Mouse (Mus musculus): ENCODE results near the gene Tmem167. TPM values are rescaled to one million over a fixed set of nuclear protein-coding genes. Genes with fewer than 3 reads are reported as not detected.

The Tmem167 gene
- polyA plus RNA-seq, 1 experiment from 2014 or later: 42.7 TPM

DNA sequence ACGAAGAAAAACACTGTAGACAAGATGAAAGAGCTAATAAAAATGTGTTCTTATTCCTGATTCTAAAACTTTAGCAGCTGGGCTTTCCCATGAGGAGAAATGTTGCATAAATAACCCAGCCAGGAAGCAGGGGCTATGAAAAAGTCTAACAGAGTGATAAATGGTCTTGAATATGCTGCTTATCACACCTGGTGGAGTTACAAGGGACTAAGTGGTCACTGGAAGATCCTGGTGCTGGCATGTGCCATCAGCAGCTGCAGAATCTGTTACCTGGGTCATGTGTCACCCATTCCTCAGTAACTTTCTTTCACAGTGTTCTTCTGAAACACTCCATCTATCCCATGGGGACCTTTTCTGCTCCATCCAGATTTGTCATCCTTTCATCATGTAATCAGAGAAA, 22.8 kb downstream of the Tmem167 start:
- WGBS: 81% methylated on average over 1 of the region's 1 CpGs
- no peak overlapping the region for H3K27ac ChIP-seq (ENCODE audit: low read depth, low read length)
- no peak overlapping the region for H3K9ac ChIP-seq (ENCODE audit: low read depth, low read length)
- no peak overlapping the region for H3K4me3 ChIP-seq (ENCODE audit: low read length)
- no peaks in the 10 kb centered on the region for H3K36me3 ChIP-seq (ENCODE audit: control insufficient read depth, insufficient read depth, low read length)
- no peaks in the 10 kb centered on the region for H3K4me1 ChIP-seq (ENCODE audit: control insufficient read depth, insufficient read depth, low read depth, low read length)
- no peaks in the 10 kb centered on the region for H3K27me3 ChIP-seq (replicated peaks; ENCODE audit: control insufficient read depth, insufficient read depth, low read length)
- H3K4me2 ChIP-seq (ENCODE audit: low read length): no peak overlapping the region
- no peak for ATAC-seq
- no peaks in the 10 kb centered on the region for H3K9me3 ChIP-seq (ENCODE audit: control insufficient read depth, low read length)

DNA sequence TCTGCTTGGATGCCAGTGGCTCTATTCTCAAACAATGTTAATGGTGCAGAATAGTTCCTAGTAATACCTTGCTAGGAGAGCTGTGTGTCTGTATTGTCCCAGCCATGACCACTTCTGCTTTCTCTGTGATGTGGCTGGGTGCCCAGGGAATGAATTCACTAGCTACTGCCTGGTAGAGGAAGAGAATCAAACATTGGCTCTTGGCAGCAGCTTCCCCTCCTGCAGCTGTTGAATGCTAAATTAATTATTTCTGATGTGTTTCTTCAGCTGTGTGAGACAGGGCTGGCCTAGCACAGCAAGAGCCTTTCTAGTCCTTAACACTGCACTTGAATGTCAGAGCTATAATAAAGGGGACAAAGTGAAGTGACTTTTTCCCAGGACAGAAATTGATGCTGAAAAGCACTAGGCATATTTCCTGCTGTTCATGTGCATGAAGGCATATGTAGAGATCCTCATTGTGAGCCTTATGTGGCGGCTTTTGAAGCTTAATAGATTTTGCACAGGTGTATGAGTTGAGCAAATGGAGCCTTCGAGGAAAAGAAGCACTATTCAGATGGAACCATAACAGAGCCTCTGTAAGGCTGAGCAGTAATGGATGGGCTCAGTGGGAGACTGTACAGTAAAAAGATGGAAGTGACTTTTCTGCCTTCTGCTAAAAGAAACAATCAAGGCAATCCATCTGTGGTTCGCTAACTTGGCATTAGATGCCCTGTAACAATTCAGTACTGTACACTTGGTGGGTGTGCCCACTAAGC, 47.4 kb downstream of the Tmem167 start:
- no peak overlapping the region for H3K4me2 ChIP-seq (ENCODE audit: low read length)
- H3K4me1 ChIP-seq (ENCODE audit: control insufficient read depth, insufficient read depth, low read depth, low read length): peaks cover 13% of the 10 kb centered on the region; the same call in 1 of the 2 replicates
- peak; percentile 98 for ATAC-seq
- no peak overlapping the region for H3K9ac ChIP-seq (ENCODE audit: low read depth, low read length)
- H3K36me3 ChIP-seq (ENCODE audit: control insufficient read depth, insufficient read depth, low read length): no peaks in the 10 kb centered on the region
- H3K27me3 ChIP-seq (replicated peaks; ENCODE audit: control insufficient read depth, insufficient read depth, low read length): no peaks in the 10 kb centered on the region
- H3K9me3 ChIP-seq (ENCODE audit: control insufficient read depth, low read length): no peaks in the 10 kb centered on the region
- WGBS: 43% methylated on average over 3 of the region's 3 CpGs
- peak overlapping the region; percentile 70 for H3K27ac ChIP-seq (ENCODE audit: low read depth, low read length)
- no peak overlapping the region for H3K4me3 ChIP-seq (ENCODE audit: low read length)

DNA sequence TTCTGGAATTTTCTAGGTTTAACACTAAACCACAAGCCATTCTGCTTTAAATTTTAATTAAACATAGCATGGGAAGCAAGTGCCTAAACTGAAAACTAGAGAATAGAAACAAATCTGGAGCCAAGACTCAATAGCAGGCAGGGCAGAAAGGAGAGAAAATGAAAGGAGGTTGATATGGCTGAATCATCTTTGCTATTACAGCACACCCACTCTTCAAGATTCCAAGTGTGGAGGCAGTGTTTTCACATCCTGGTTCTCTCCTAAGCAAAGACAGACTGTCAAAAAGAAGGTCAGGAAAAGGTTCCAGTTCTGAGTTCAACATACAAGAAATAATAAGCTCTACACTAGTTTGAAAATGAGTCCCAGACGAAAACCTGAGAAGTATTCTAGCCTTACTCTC, 52.8 kb downstream of the Tmem167 start:
- no peak for ATAC-seq
- Histone ChIP-seq H3K9me3 (ENCODE audit: control insufficient read depth, low read length) (no peaks in the 10 kb centered on the region), H3K4me1 (ENCODE audit: control insufficient read depth, insufficient read depth, low read depth, low read length) (peaks cover under 1% of the 10 kb centered on the region; the same call in 1 of the 2 replicates), H3K4me3 (ENCODE audit: low read length) (no peak overlapping the region), H3K36me3 (ENCODE audit: control insufficient read depth, insufficient read depth, low read length) (no peaks in the 10 kb centered on the region), H3K4me2 (ENCODE audit: low read length) (no peak overlapping the region), H3K27me3 (replicated peaks; ENCODE audit: control insufficient read depth, insufficient read depth, low read length) (no peaks in the 10 kb centered on the region), H3K27ac (ENCODE audit: low read depth, low read length) (no peak overlapping the region), H3K9ac (ENCODE audit: low read depth, low read length) (no peak overlapping the region)
- 82% methylated on average over 1 of the region's 1 CpGs for WGBS

DNA sequence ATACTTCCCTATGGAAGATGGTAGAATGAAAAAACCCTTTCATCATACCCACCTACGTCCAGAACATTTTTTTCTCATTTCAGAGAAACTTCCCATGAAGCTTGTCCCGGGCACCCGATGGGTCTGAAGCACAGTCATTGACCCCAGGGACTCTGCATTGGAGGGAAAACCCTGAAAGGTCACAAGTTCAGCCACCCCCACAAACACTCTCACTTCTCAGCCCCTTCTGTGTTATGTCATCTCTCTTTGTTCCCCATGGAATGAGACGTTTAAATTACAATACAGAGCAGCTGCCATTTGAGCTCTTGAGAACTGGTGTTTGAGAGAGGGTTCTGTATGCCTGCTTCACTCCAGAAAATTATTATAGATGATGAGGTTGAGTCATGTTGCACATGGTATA, 54.3 kb downstream of the Tmem167 start:
- ATAC-seq: no peak
- Histone ChIP-seq H3K9me3 (ENCODE audit: control insufficient read depth, low read length) (no peaks in the 10 kb centered on the region), H3K4me1 (ENCODE audit: control insufficient read depth, insufficient read depth, low read depth, low read length) (no peaks in the 10 kb centered on the region), H3K36me3 (ENCODE audit: control insufficient read depth, insufficient read depth, low read length) (no peaks in the 10 kb centered on the region), H3K27me3 (replicated peaks; ENCODE audit: control insufficient read depth, insufficient read depth, low read length) (no peaks in the 10 kb centered on the region), H3K27ac (ENCODE audit: low read depth, low read length) (no peak overlapping the region), H3K9ac (ENCODE audit: low read depth, low read length) (no peak overlapping the region), H3K4me2 (ENCODE audit: low read length) (no peak overlapping the region), H3K4me3 (ENCODE audit: low read length) (no peak overlapping the region)
- WGBS: 6% methylated on average over 4 of the region's 4 CpGs

GRCm38 (mm10) chr13:90151881-90152280, 63.0 kb downstream of the Tmem167 start:
- no peak overlapping the region for H3K27ac ChIP-seq (ENCODE audit: low read depth, low read length)
- H3K4me3 ChIP-seq (ENCODE audit: low read length): no peak overlapping the region
- H3K4me1 ChIP-seq (ENCODE audit: control insufficient read depth, insufficient read depth, low read depth, low read length): no peaks in the 10 kb centered on the region
- no peaks in the 10 kb centered on the region for H3K27me3 ChIP-seq (replicated peaks; ENCODE audit: control insufficient read depth, insufficient read depth, low read length)
- no peaks in the 10 kb centered on the region for H3K36me3 ChIP-seq (ENCODE audit: control insufficient read depth, insufficient read depth, low read length)
- no peak overlapping the region for H3K4me2 ChIP-seq (ENCODE audit: low read length)
- no peak overlapping the region for H3K9ac ChIP-seq (ENCODE audit: low read depth, low read length)
- no peak for ATAC-seq
- H3K9me3 ChIP-seq (ENCODE audit: control insufficient read depth, low read length): no peaks in the 10 kb centered on the region

- peak; percentile 63; the same call in 1 of the 2 replicates for ATAC-seq
- 0 out of 2 replicates have a peak overlapping the region, but pooled peaks have one; percentile 19 for H3K4me2 ChIP-seq (ENCODE audit: low read length)
Observed at GRCm38 (mm10) chr13:90152536-90153273, 63.8 kb downstream of the Tmem167 start.

GRCm38 (mm10) chr13:90164147-90164546, 75.2 kb downstream of the Tmem167 start:
- 85% methylated on average over 2 of the region's 2 CpGs for WGBS
- ATAC-seq: no peak
- H3K4me1 ChIP-seq (ENCODE audit: control insufficient read depth, insufficient read depth, low read depth, low read length): no peaks in the 10 kb centered on the region

More at GRCm38 (mm10) chr13:90152536-90153273, 63.8 kb downstream of the Tmem167 start:
- no peaks in the 10 kb centered on the region for H3K9me3 ChIP-seq (ENCODE audit: control insufficient read depth, low read length)
- 34% methylated on average over 7 of the region's 7 CpGs for WGBS
- H3K4me3 ChIP-seq (ENCODE audit: low read length): no peak overlapping the region
- H3K36me3 ChIP-seq (ENCODE audit: control insufficient read depth, insufficient read depth, low read length): no peaks in the 10 kb centered on the region
- H3K27ac ChIP-seq (ENCODE audit: low read depth, low read length): no peak overlapping the region
- H3K9ac ChIP-seq (ENCODE audit: low read depth, low read length): no peak overlapping the region
- no peaks in the 10 kb centered on the region for H3K27me3 ChIP-seq (replicated peaks; ENCODE audit: control insufficient read depth, insufficient read depth, low read length)
- no peaks in the 10 kb centered on the region for H3K4me1 ChIP-seq (ENCODE audit: control insufficient read depth, insufficient read depth, low read depth, low read length)

DNA sequence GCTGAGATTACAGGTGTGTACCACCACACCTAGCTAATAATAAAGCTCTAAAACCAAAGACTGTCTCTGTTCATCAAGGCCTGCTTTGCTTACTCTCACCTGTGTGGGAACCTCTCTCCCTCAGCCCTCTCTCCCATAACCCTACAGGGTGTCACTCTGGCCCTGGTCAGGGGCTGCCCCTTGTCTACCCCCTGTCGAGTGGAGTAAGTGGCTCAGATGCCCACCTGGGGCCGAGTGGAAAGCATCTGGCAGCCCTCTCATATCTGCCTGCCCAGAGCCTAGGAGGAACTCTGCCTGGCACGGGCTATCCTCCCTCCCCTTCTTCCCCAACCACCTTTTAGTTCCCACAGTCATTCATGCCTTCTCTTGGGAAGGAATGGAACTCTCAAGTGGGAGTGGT, 78.1 kb downstream of the Tmem167 start:
- H3K9me3 ChIP-seq (ENCODE audit: control insufficient read depth, low read length): no peaks in the 10 kb centered on the region

More at GRCm38 (mm10) chr13:90164147-90164546, 75.2 kb downstream of the Tmem167 start:
- no peak overlapping the region for H3K9ac ChIP-seq (ENCODE audit: low read depth, low read length)
- no peaks in the 10 kb centered on the region for H3K36me3 ChIP-seq (ENCODE audit: control insufficient read depth, insufficient read depth, low read length)
- no peaks in the 10 kb centered on the region for H3K27me3 ChIP-seq (replicated peaks; ENCODE audit: control insufficient read depth, insufficient read depth, low read length)
- no peak overlapping the region for H3K4me3 ChIP-seq (ENCODE audit: low read length)
- H3K4me2 ChIP-seq (ENCODE audit: low read length): no peak overlapping the region
- no peak overlapping the region for H3K27ac ChIP-seq (ENCODE audit: low read depth, low read length)
- no peaks in the 10 kb centered on the region for H3K9me3 ChIP-seq (ENCODE audit: control insufficient read depth, low read length)

GRCm38 (mm10) chr13:90170100-90170781, 81.3 kb downstream of the Tmem167 start:
- no peaks in the 10 kb centered on the region for H3K4me1 ChIP-seq (ENCODE audit: control insufficient read depth, insufficient read depth, low read depth, low read length)
- H3K9ac ChIP-seq (ENCODE audit: low read depth, low read length): no peak overlapping the region
- H3K9me3 ChIP-seq (ENCODE audit: control insufficient read depth, low read length): no peaks in the 10 kb centered on the region
- ATAC-seq: no peak
- no peaks in the 10 kb centered on the region for H3K27me3 ChIP-seq (replicated peaks; ENCODE audit: control insufficient read depth, insufficient read depth, low read length)
- H3K4me3 ChIP-seq (ENCODE audit: low read length): no peak overlapping the region
- 51% methylated on average over 4 of the region's 4 CpGs for WGBS
- H3K36me3 ChIP-seq (ENCODE audit: control insufficient read depth, insufficient read depth, low read length): no peaks in the 10 kb centered on the region
- no peak overlapping the region for H3K27ac ChIP-seq (ENCODE audit: low read depth, low read length)
- H3K4me2 ChIP-seq (ENCODE audit: low read length): no peak overlapping the region

More for the DNA sequence above, 78.1 kb downstream of the Tmem167 start:
- Histone ChIP-seq H3K27me3 (replicated peaks; ENCODE audit: control insufficient read depth, insufficient read depth, low read length) (no peaks in the 10 kb centered on the region), H3K4me3 (ENCODE audit: low read length) (no peak overlapping the region), H3K27ac (ENCODE audit: low read depth, low read length) (no peak overlapping the region), H3K4me1 (ENCODE audit: control insufficient read depth, insufficient read depth, low read depth, low read length) (no peaks in the 10 kb centered on the region), H3K9ac (ENCODE audit: low read depth, low read length) (no peak overlapping the region), H3K4me2 (ENCODE audit: low read length) (no peak overlapping the region), H3K36me3 (ENCODE audit: control insufficient read depth, insufficient read depth, low read length) (no peaks in the 10 kb centered on the region)
- WGBS: 45% methylated on average over 3 of the region's 3 CpGs
- no peak for ATAC-seq

Data from hindbrain, embryonic 16.5 days (tissue).